Mouse (Mus musculus): ENCODE measurements around the gene Catsper4.

DNA sequence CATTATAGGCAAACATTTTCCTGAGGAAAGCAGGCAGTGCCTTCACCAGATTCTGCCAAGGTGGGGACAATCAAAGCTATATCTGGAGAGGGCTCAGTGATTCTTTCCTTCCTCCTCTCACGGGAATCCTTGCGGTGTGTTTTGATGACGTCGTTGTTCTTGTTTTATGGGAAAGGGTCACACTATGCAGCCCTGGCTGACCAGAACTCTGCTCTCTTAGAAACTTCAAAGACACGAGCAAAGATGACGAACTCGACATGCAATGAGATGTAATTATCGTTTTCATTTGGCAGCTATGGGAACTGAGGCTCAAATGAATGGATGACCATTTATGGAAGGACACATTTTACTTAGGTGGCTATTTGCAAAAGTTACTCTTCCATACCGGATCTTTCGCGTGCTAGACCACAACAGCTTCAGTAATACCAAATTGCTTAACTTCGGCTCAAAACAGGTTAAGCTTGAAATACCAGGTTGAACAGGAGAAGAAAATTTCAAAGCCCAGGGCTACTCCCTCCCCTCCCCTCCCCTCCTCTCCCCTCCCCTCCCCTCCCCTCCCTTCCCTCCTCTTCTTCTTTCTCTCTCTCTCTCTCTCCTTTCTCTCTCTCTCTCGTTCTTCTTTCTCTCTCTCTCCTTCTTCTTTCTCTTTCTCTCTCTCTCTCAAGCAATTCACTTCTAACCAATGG is 45.7 kb upstream of the Catsper4 start:
- TF ChIP-seq CTCF (IDR thresholded peaks at IDR 0.05; ENCODE audit: low read depth) (no peak), EP300 (optimal IDR thresholded peaks at IDR 0.05) (no peak)

Data from stomach, postnatal 0 days (tissue).